Mouse (Mus musculus): Measurements from ENCODE around the gene Cntln.

DNA sequence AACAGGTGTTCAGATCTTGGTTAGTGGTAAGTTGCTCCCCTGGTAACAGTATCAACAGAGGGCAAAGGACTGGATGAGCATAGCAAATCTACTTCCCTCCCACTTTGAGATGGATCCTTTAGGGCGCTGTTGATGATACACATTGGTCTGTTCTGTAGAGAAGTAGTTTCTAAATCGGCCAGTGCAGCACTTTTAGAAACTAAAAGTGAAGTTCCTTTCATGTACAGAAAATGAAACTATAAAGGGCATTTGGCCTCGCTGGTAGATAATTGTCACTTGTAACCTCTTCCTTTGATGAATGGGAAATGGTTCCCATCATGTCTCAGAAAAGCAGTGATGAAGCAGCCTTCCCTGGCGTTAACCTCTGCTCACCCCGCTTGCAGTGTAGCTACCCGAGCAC lies 121.5 kb downstream of the Cntln start:
- TF ChIP-seq CTCF (IDR thresholded peaks at IDR 0.05; ENCODE audit: low read depth, low read length), result no peak
- no peak for TF ChIP-seq POLR2A (IDR thresholded peaks at IDR 0.05; ENCODE audit: borderline replicate concordance, low read depth, low read length)
